Comparison of ENCODE assay signal across 8 mouse cellular contexts in genomic region chr7:110628611-110629354, GRCm38 (mm10). TPM values are rescaled to one million over a fixed set of nuclear protein-coding genes. Genes with fewer than 3 reads are reported as not detected.
DNase-seq lines count a peak whose midpoint lies in the region; ATAC-seq and TF ChIP-seq lines count a peak whose summit lies in the region.

No protein-coding gene starts in this region.

- H3K36me3 ChIP-seq in heart, postnatal 0 days (replicated peaks; ENCODE audit: control insufficient read depth, insufficient read depth, low read length), result no peaks in the 10 kb centered on the region
- no peaks in the 10 kb centered on the region for H3K36me3 ChIP-seq in neural tube, embryonic 11.5 days (ENCODE audit: control insufficient read depth, insufficient read depth, low read length)

- H3K27ac ChIP-seq in heart, postnatal 0 days (ENCODE audit: low read depth), result peak overlapping the region; percentile 59
- no peak overlapping the region for H3K27ac ChIP-seq in neural tube, embryonic 11.5 days (ENCODE audit: low read depth, low read length)

- no peaks in the 10 kb centered on the region for H3K27me3 ChIP-seq in heart, postnatal 0 days (ENCODE audit: control insufficient read depth, insufficient read depth, low read length)
- peaks cover 52% of the 10 kb centered on the region for H3K27me3 ChIP-seq in neural tube, embryonic 11.5 days (ENCODE audit: control insufficient read depth, insufficient read depth, low read length)

- 1% methylated on average over 33 of the region's 33 CpGs for WGBS in heart, postnatal 0 days
- WGBS in neural tube, embryonic 11.5 days, result under 1% methylated on average over 33 of the region's 33 CpGs

- TF ChIP-seq EP300 in heart, postnatal 0 days (IDR thresholded peaks at IDR 0.05; ENCODE audit: low read depth), result no peak

- TF ChIP-seq CTCF in heart, postnatal 0 days (IDR thresholded peaks at IDR 0.05; ENCODE audit: low read depth), result 0 out of 2 replicates have a peak, but pooled peaks have one; percentile 7

- H3K9me3 ChIP-seq in heart, postnatal 0 days (replicated peaks; ENCODE audit: control insufficient read depth, low read length), result no peaks in the 10 kb centered on the region
- H3K9me3 ChIP-seq in neural tube, embryonic 11.5 days (ENCODE audit: control insufficient read depth, low read length), result no peaks in the 10 kb centered on the region

- H3K4me3 ChIP-seq in heart, postnatal 0 days (ENCODE audit: low read depth, low read length), result peak overlapping the region; percentile 64
- peak overlapping the region; percentile 37 for H3K4me3 ChIP-seq in neural tube, embryonic 11.5 days (ENCODE audit: low read depth, low read length)

- peak; percentile 24 for DNase-seq in cerebellum, adult 11-12 months
- DNase-seq in B cell, adult 2 months, result peak; percentile 46 to 54
- DNase-seq in embryo, embryonic 9.5 days (ENCODE audit: extremely low spot score), result peak; percentile 71
- DNase-seq in heart, postnatal 0 days (ENCODE audit: low spot score), result no peak
- peak; percentile 63 to 75 for DNase-seq in kidney, postnatal 4 days
- DNase-seq in neural tube, embryonic 11.5 days (ENCODE audit: low spot score), result peak; percentile 72
- DNase-seq in adipocyte (ENCODE audit: low spot score), result no peak

- peaks cover 44% of the 10 kb centered on the region for H3K4me1 ChIP-seq in heart, postnatal 0 days (ENCODE audit: control insufficient read depth, insufficient read depth)
- H3K4me1 ChIP-seq in neural tube, embryonic 11.5 days (ENCODE audit: control insufficient read depth, insufficient read depth, low read length), result peaks cover 22% of the 10 kb centered on the region

- H3K4me2 ChIP-seq in heart, postnatal 0 days (ENCODE audit: low read depth, low read length), result peak overlapping the region; percentile 94
- peak overlapping the region; percentile 78 for H3K4me2 ChIP-seq in neural tube, embryonic 11.5 days (ENCODE audit: low read depth)

- ATAC-seq in cerebellum, adult (ENCODE audit: insufficient number of reproducible peaks, low FRiP score, low TSS enrichment), result no peak
- ATAC-seq in heart, postnatal 0 days (ENCODE audit: insufficient read depth, low read depth), result 0 out of 2 replicates have a peak, but pooled peaks have one; percentile 18
- ATAC-seq in neural tube, embryonic 11.5 days (ENCODE audit: insufficient read depth, low FRiP score, low TSS enrichment), result no peak

- H3K9ac ChIP-seq in heart, postnatal 0 days (replicated peaks; ENCODE audit: low read depth, low read length), result peak overlapping the region; percentile 62
- peak overlapping the region; percentile 8 for H3K9ac ChIP-seq in neural tube, embryonic 11.5 days (ENCODE audit: low read length)

RNA-seq across cellular contexts. Expression of gene Adm, which starts 1.3 kb away (rescaled TPM):
- total RNA-seq in heart, postnatal 0 days (2014; rRNA removed; ENCODE audit: low replicate concordance), result 9.4 and 18.0 TPM in 2 replicates
- polyA plus RNA-seq in heart, postnatal 0 days (2015; fragmentation: Nextera tagmentation; extraction: Ambion mirVana), result 34.5 and 39.7 TPM in 2 replicates
- polyA plus RNA-seq in neural tube, embryonic 11.5 days (2014; fragmentation: Nextera tagmentation; extraction: Ambion mirVana), result 2.2 and 3.4 TPM in 2 replicates

RNA-seq across cellular contexts. Expression of gene Sbf2, which starts 14.1 kb away (rescaled TPM):
- 56.9 and 64.6 TPM in 2 replicates for total RNA-seq in heart, postnatal 0 days (2014; rRNA removed; ENCODE audit: low replicate concordance)
- 19.2 and 21.3 TPM in 2 replicates for polyA plus RNA-seq in heart, postnatal 0 days (2015; fragmentation: Nextera tagmentation; extraction: Ambion mirVana)
- polyA plus RNA-seq in neural tube, embryonic 11.5 days (2014; fragmentation: Nextera tagmentation; extraction: Ambion mirVana), result 38.6 and 40.5 TPM in 2 replicates

Comparison
In these comparisons a context has a peak if more than half of its experiments do, and no peak if none do; other contexts are left out.
1. DNase-seq: peak in cerebellum, adult 11-12 months (single experiment), B cell, adult 2 months (2 of 2), embryo, embryonic 9.5 days (single experiment), kidney, postnatal 4 days (2 of 2) and neural tube, embryonic 11.5 days (single experiment); none in heart, postnatal 0 days (single experiment) and adipocyte (single experiment).